Mouse (Mus musculus): ENCODE data around the gene Cep63. TPM values are rescaled to one million over a fixed set of nuclear protein-coding genes. Genes with fewer than 3 reads are reported as not detected.

Gene Cep63
- total RNA-seq, 4 experiments from 2014 or later, result 29.6 to 40.8 (median 32.6) TPM

GRCm38 (mm10) chr9:102558463-102558862 is 67.9 kb downstream of the Cep63 start:
- no peak for DNase-seq (ENCODE audit: low spot score in 2 of 2)

DNA sequence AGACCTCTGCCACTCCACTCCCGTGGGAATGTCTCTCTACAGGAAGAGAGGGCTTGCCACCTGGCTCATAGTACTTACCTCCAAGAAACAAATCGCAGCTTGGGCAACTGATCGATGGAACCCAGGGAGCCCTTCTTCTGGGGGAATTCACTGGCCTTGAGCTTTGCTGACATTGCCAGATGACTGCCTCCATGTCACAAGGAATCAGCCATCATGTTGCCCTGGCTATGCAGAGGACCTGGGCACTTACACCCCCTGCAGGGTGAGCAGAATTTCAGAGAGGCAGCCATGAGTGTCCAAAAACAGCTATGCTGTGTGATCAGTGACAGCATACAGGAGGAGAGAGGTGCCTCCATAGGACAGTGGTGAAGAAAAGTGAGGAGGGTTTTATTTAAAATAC is 72.6 kb downstream of the Cep63 start:
- no peak for DNase-seq (ENCODE audit: low spot score in 2 of 2)

- DNase-seq (ENCODE audit: low spot score in 2 of 2), result no peak
Observed at GRCm38 (mm10) chr9:102551771-102552170, 74.6 kb downstream of the Cep63 start.

- DNase-seq (ENCODE audit: low spot score in 2 of 2), result no peak
Observed at GRCm38 (mm10) chr9:102549211-102549610, 77.1 kb downstream of the Cep63 start.

DNA sequence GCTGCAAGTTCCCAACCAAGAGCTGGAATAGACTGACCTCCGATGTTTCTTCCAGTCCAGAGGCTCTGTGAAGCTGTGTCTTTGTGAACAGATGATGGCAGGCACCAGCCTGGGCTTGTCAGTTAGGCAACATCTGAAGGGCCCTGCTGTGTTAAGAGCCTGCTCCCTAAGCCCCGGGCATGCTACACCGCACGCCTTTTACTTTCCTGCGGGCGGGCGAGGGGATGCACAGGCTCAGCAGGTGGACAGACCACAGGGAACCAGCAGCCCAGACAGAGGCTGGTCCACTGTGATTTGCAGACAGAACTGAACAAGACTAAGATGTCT is 79.3 kb downstream of the Cep63 start:
- no peak for DNase-seq (ENCODE audit: low spot score in 2 of 2)

GRCm38 (mm10) chr9:102546256-102547027 is 79.9 kb downstream of the Cep63 start:
- DNase-seq (ENCODE audit: low spot score in 2 of 2), result no peak

DNA sequence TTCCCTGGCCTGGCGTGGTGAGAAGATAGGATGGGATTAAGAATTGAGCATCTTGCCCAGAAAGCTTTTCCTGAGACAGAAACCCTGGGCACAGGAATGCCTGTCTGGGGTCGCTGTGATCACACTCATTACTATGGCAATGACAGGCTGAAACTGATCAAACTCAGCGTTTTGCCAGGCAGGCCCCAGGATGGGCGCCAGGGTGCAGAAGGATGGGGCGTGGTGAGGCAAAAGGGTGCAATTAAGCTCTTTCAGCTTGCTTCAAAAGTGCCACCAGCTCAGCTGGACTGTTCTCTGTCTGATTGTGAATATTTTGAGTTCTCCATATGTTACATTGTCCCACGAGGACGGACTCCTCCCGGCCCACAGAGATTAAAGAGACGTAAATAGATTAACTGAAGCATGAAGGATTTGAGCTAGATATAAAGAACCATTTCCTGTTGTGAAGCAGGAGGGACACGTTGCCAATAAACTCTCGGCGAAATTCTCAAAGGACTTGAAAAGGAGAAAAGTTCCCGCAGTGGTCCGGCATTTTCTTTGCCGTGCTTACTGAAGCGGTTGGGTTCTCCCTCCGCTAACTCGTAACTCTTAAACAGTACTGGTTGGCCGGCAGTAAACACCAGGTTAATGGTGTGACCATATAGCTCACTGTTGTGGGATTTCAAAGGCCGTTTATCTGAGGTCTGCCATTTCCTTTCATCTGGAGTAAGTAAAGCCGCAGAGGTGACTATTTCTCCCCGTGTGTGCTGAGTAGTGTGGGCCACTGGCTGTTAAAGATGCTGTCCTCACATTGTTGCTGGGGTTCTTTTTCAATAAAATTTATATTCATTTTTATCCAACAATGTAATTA is 80.7 kb downstream of the Cep63 start:
- no peak for DNase-seq (ENCODE audit: low spot score in 2 of 2)

- peak; percentile 43 to 66 for DNase-seq (ENCODE audit: low spot score in 2 of 2)
Observed at GRCm38 (mm10) chr9:102544773-102545366, 81.5 kb downstream of the Cep63 start.

DNA sequence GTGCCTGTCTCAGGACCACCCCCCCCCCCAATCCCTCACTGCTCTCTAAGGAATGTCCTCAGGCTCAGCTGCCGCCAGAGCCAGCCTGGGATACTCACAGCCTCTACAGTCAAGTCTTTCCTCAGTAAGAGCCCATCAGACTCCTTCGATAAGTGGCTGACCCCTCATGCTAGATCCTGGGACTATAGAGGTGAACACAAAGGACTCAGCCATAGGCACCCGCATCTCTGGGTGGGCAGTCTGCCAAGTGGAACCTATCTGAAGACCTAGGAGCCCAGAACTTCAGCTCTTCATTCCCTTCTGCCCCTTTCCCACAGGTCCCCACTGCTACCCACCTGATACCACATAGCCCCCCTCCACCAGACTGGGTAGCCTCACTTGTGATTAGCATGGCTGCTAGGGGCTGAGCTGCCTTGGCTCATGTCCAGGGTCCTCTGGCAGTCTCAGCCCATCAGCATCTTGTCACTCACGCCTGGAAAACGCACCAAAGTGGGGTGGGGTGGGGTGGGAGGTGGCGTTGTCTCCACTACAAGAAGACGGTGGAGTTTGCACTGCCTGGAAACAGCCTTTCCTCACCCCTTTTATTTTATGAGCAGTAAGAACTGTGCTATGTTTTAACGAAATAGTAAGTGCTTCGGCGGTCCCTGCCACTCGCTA is 82.1 kb downstream of the Cep63 start:
- no peak for DNase-seq (ENCODE audit: low spot score in 2 of 2)

- no peak for DNase-seq (ENCODE audit: low spot score in 2 of 2)
Observed at GRCm38 (mm10) chr9:102543761-102544115, 82.6 kb downstream of the Cep63 start.

- no peak for DNase-seq (ENCODE audit: low spot score in 2 of 2)
Observed at GRCm38 (mm10) chr9:102542540-102542939, 83.8 kb downstream of the Cep63 start.

- no peak for DNase-seq (ENCODE audit: low spot score in 2 of 2)
Observed at GRCm38 (mm10) chr9:102541666-102542065, 84.7 kb downstream of the Cep63 start.

DNA sequence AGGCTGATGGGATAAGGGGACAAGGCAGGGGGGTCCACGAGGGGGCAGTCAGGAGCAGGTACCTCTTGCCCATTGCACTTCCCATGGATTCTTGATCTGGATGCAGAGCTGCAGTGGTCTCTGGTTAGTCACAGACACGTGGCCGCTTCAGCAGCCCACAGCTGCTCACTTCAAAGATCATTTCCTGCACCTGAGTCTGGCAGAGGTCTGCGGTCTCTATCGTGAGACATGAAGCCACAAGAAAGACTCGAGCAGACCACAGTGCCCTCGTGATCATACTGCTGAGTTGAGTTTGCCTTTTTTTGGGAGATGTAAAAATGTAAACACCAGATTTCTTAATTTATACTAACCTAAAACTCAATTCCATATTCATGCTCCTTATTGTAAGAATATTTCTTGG is 86.6 kb downstream of the Cep63 start:
- DNase-seq (ENCODE audit: low spot score in 2 of 2), result no peak

DNA sequence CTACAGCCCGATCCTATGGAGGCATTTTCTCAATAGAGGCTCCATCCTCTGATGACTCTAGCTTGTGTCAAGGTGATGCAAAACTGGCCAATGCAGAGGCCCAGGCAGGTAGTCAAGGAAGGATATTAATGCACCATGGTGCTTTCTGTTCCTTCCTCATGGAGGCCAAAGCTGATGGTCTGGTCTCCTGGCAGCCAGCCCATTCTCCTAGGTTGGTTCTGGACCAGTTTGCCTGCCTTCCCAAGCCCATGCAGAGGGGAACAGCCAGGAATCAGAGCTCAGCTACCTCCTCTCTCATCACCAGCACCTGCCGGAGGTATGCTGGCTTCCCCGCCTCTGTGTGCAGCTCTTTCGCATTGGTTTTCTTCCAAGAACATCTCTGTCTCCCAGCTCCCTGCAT is 89.4 kb downstream of the Cep63 start:
- DNase-seq (ENCODE audit: low spot score in 2 of 2), result no peak

Other genes with a start within 250 kb of the Cep63 start
- 1 to 10 TPM; 1.7 to 5.1 (median 2.1) TPM for gene Ky, start 120.8 kb downstream of the Cep63 start, total RNA-seq (2022)
- 100 to 1,000 TPM; 113 to 133 (median 120) TPM for gene Anapc13, start 238 bp downstream of the Cep63 start, total RNA-seq (2022)
- 10 to 100 TPM; 16.5 to 25.1 (median 18.6) TPM for gene Amotl2, start 90.1 kb upstream of the Cep63 start, total RNA-seq (2022)
- gene Ryk, start 208.4 kb upstream of the Cep63 start, total RNA-seq (2022), result 10 to 100 TPM; 32.7 to 36.9 (median 34.2) TPM

Measured in left cerebral cortex, adult 8-10 months (tissue).